Mouse (Mus musculus) mouse embryonic stem cell (cell line): ENCODE measurements around the gene Cabs1.

Experiments
- in situ Hi-C, 2 experiments: fragments of 300-500 bp; cut with MboI; formaldehyde crosslinking; loops; 1 replicate in 1 of 2; 3 replicates in 1 of 2; pipeline ENCODE4 v1.14.3; 2019 to 2020; ENCODE audit warnings: low sequenced_read_pairs in 2 of 2, low pct_unique_long_range_greater_than_20kb in 1 of 2, mixed read lengths in 1 of 2; ENCODE audit not compliant: unreplicated experiment in 1 of 2

Cabs1 gene

DNA sequence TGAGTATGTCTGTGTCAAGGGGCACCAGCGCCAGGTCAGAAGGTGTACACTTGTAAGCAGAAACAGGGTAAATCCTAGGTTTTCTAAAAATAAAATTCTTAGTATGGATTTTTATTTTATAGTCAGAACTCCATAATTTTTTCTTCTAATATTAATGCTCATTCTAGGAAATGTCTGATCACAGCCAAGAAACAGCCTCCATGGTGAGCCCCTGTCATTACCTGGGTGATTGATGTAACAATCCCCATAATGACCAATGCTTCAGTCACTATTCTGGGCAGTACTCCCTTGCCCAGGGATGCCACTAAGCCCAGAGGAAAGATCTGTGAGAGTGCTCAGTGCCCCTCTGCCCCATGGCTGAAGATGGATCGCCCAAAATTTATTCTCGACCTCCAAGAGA is at the start of gene Cabs1:
Gene Cabs1, plus strand, starts transcription at position 301 of the 400 bp plus-strand sequence.
- in situ Hi-C loops, result no loop called here

GRCm38 (mm10) chr5:87931603-87932002 is 47.6 kb upstream of the Cabs1 start:
- in situ Hi-C loops, result no loop called here

- in situ Hi-C loops, result no loop called here
These were observed 38.5 kb upstream of the Cabs1 start for GRCm38 (mm10) chr5:87940752-87941151.

- in situ Hi-C loops, result no loop called here
These were observed 36.7 kb upstream of the Cabs1 start for GRCm38 (mm10) chr5:87942515-87942914.

GRCm38 (mm10) chr5:87951836-87952235 is 27.4 kb upstream of the Cabs1 start:
- in situ Hi-C loops, result no loop called here

- in situ Hi-C loops, result no loop called here
These were observed 10.0 kb upstream of the Cabs1 start, which contains the start of the genes 2310003L06Rik and Gm28434 for GRCm38 (mm10) chr5:87969201-87969600. Gene 2310003L06Rik, plus strand, starts transcription at chr5:87969459. Gene Gm28434, plus strand, starts transcription at chr5:87969517.

DNA sequence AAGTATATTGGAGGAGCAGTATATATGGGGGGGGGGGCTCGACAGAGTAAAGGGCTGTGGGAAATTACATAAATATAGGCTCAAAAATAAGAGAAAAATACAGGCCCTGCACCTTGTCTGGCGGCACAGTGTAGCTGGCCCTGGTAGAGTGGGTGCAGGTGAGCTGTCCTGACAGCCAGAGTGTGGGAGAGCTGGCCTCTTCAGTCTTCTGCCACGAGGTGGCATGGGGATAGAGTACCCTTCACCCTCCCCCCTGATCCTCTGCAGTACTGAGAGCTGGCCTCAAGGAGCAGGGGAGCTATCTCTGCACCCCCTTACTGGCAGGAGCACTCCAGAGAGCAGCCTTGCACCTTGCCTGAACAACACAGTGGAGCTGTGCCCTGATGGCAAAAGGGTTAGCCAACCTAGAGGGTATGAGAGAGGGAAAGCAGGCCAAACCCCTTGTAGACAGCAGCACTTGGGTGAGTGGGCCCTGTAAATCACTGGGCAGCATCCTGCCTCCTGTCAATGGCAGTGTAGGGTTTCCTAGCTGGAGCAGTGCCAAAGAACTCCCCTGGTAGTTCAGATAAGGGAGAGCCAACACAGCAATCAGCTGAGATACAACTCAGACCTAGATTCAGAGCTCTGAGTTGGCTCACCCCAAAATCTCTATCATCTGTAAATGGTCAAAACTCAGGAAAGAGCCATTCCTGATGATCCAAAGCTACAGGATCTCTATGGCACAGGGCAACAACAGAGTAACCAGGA is 3.4 kb downstream of the Cabs1 start:
- in situ Hi-C loops, result no loop called here

- in situ Hi-C loops, result no loop called here
These were observed 23.0 kb downstream of the Cabs1 start, which contains the start of gene Smr3a for GRCm38 (mm10) chr5:88002249-88002648. Gene Smr3a, plus strand, starts transcription at chr5:88002549.

GRCm38 (mm10) chr5:88005241-88005640 is 26.0 kb downstream of the Cabs1 start:
- in situ Hi-C loops, result no loop called here
